Mouse (Mus musculus) heart, postnatal 36 days (tissue): ENCODE results near the gene Cdh13. TPM values are rescaled to one million over a fixed set of nuclear protein-coding genes. Genes with fewer than 3 reads are reported as not detected.
A peak's percentile ranks its signal among the peaks of the same experiment; 100 is the strongest.

Experiments used
- DNase-seq, 2 experiments: peaks; one replicate each; pipeline ENCODE4 v3.0.0; 2021 to 2022
- intact Hi-C: fragments of 180-260 bp; cut with DNase I; formaldehyde crosslinking; loops from one replicate; pipeline ENCODE4 v1.15.1; 2025
- total RNA-seq, 2 experiments: library from RNA; stranded (reverse); gene quantifications; 2 replicates each; pipeline ENCODE4 v1.2.3; 2021

Cdh13 gene
- total RNA-seq, 2 experiments from 2014 or later: 182 to 204 TPM

GRCm38 (mm10) chr8:118635296-118636060 is 351.9 kb downstream of the Cdh13 start:
- DNase-seq: no peak
- intact Hi-C loops: no loop called here

- intact Hi-C loops: no loop called here
- DNase-seq: peak in 1 of 2 experiments; percentile 20
Measured at GRCm38 (mm10) chr8:118639606-118640005, 356.1 kb downstream of the Cdh13 start.

GRCm38 (mm10) chr8:118641799-118642198 is 358.3 kb downstream of the Cdh13 start:
- intact Hi-C loops: no loop called here

GRCm38 (mm10) chr8:118648801-118649537 is 365.4 kb downstream of the Cdh13 start:
- intact Hi-C loops: no loop called here
- no peak for DNase-seq

More at GRCm38 (mm10) chr8:118641799-118642198, 358.3 kb downstream of the Cdh13 start:
- no peak for DNase-seq

- no peak for DNase-seq
- intact Hi-C loops: no loop called here
Measured at GRCm38 (mm10) chr8:118649981-118650380, 366.4 kb downstream of the Cdh13 start.

GRCm38 (mm10) chr8:118662001-118662829 is 378.7 kb downstream of the Cdh13 start:
- intact Hi-C loops: no loop called here

GRCm38 (mm10) chr8:118665081-118665480 is 381.5 kb downstream of the Cdh13 start:
- intact Hi-C loops: no loop called here

More at GRCm38 (mm10) chr8:118662001-118662829, 378.7 kb downstream of the Cdh13 start:
- no peak for DNase-seq

GRCm38 (mm10) chr8:118667736-118668135 is 384.2 kb downstream of the Cdh13 start:
- no peak for DNase-seq
- intact Hi-C loops: no loop called here

More at GRCm38 (mm10) chr8:118665081-118665480, 381.5 kb downstream of the Cdh13 start:
- DNase-seq: no peak

- intact Hi-C loops: no loop called here
- no peak for DNase-seq
Measured at GRCm38 (mm10) chr8:118676233-118676632, 392.7 kb downstream of the Cdh13 start.

- intact Hi-C loops: no loop called here
- peak in 1 of 2 experiments; percentile 3 for DNase-seq
Measured at GRCm38 (mm10) chr8:118679347-118679746, 395.8 kb downstream of the Cdh13 start.

GRCm38 (mm10) chr8:118683386-118683785 is 399.9 kb downstream of the Cdh13 start:
- no peak for DNase-seq
- intact Hi-C loops: no loop called here

- intact Hi-C loops: no loop called here
- no peak for DNase-seq
Measured at GRCm38 (mm10) chr8:118685863-118686262, 402.3 kb downstream of the Cdh13 start.

- DNase-seq: no peak
- intact Hi-C loops: no loop called here
Measured at GRCm38 (mm10) chr8:118689849-118690248, 406.3 kb downstream of the Cdh13 start.

GRCm38 (mm10) chr8:118701312-118701880 is 417.9 kb downstream of the Cdh13 start:
- DNase-seq: peak; percentile 28

GRCm38 (mm10) chr8:118709366-118709765 is 425.8 kb downstream of the Cdh13 start:
- intact Hi-C loops: no loop called here
- DNase-seq: peak in 1 of 2 experiments; percentile 14

More at GRCm38 (mm10) chr8:118701312-118701880, 417.9 kb downstream of the Cdh13 start:
- intact Hi-C loops: loop anchor here (5.0 kb wide), 2 partner anchors 151 to 414 kb away; no protein-coding TSS in a partner anchor

GRCm38 (mm10) chr8:118711631-118712030 is 428.1 kb downstream of the Cdh13 start:
- DNase-seq: no peak
- intact Hi-C loops: no loop called here

GRCm38 (mm10) chr8:118713111-118713510 is 429.6 kb downstream of the Cdh13 start:
- intact Hi-C loops: no loop called here
- no peak for DNase-seq

GRCm38 (mm10) chr8:118713596-118713995 is 430.1 kb downstream of the Cdh13 start:
- intact Hi-C loops: no loop called here
- DNase-seq: no peak

GRCm38 (mm10) chr8:118722896-118723295 is 439.4 kb downstream of the Cdh13 start:
- no peak for DNase-seq
- intact Hi-C loops: no loop called here

GRCm38 (mm10) chr8:118725651-118726050 is 442.1 kb downstream of the Cdh13 start:
- intact Hi-C loops: no loop called here

More at GRCm38 (mm10) chr8:118725651-118726050, 442.1 kb downstream of the Cdh13 start:
- DNase-seq: no peak
